8 mouse cellular contexts compared by ENCODE assay signal in the genomic region with DNA sequence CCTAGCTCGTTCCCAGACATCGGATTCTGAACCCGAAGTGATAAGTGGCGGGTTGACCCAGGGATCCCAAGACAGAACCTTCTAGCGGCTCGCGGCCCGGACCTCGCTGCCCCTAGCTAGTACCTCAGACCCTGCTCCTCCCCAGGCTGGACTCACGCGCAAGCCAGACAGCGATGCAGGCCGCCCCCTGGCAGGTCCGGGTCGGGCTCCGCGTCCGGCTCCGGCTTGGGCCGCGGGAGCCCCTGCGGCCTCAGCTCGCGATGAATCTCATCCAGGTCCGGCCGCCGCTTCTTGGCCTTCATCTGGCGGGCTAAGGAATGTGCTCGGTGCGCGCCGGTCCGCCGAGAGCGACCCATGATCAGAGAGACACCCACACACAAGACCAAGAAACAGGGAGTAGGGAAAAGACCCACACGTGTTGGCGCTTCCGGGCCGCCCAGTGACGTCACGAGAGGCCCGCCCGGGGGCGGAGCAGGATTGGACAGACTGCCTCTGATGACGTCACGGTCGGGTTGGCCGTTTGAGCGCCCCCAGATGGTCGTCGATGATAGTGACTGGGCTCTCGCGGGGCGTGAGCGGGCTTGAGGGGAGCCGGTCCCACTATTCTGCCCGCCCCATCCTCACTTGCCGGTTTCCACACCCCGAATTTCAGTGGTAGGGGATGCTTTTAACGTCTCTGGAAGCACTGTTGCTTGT. TPM values are rescaled to one million over a fixed set of nuclear protein-coding genes. Genes with fewer than 3 reads are reported as not detected.
DNase-seq lines count a peak whose midpoint lies in the region; ATAC-seq and TF ChIP-seq lines count a peak whose summit lies in the region.

A gene (minus strand): TSS at position 445 of the 696 bp plus-strand sequence.

- H3K27ac ChIP-seq in bone marrow, adult 2 months (ENCODE audit: control insufficient read depth, insufficient read depth, low read depth, low read length, poor library complexity) = no peak within 1 kb of the TSS
- no peak within 1 kb of the TSS for H3K27ac ChIP-seq in embryonic facial prominence, embryonic 15.5 days (replicated peaks)
- H3K27ac ChIP-seq in kidney, embryonic 14.5 days (ENCODE audit: low read depth, low read length) = no peak within 1 kb of the TSS
- no peak within 1 kb of the TSS for H3K27ac ChIP-seq in limb, embryonic 15.5 days

- peak; percentile 77 for TF ChIP-seq CTCF in bone marrow, adult 2 months (IDR thresholded peaks at IDR 0.05; ENCODE audit: control insufficient read depth, insufficient read depth, low read length)

- ATAC-seq in embryonic facial prominence, embryonic 15.5 days (ENCODE audit: insufficient number of reproducible peaks, low FRiP score, low TSS enrichment, low read depth) = peak; percentile 79; the same call in 1 of the 2 replicates
- ATAC-seq in kidney, embryonic 14.5 days (ENCODE audit: low FRiP score, low TSS enrichment) = peak; percentile 74
- peak; percentile 65 for ATAC-seq in limb, embryonic 15.5 days (ENCODE audit: insufficient number of reproducible peaks, low FRiP score, low TSS enrichment, low read depth)

- TF ChIP-seq POLR2A in bone marrow, adult 2 months (IDR thresholded peaks at IDR 0.05; ENCODE audit: borderline replicate concordance, control insufficient read depth, low read depth, low read length) = peak; percentile 62; the same call in 1 of the 2 replicates

- peak; percentile 92 for DNase-seq in 416B (ENCODE audit: low read depth)
- DNase-seq in heart, adult 9 months (ENCODE audit: low spot score in 2 of 2) = peak; percentile 92 to 94
- DNase-seq in monocyte, adult 2 months (ENCODE audit: low read depth in 1 of 2, low spot score in 2 of 2) = peak; percentile 85 to 94
- DNase-seq in spleen, postnatal 36 days (ENCODE audit: low spot score in 2 of 2) = peak; percentile 89 to 93

- peak within 1 kb of the TSS; percentile 73 for H3K9ac ChIP-seq in embryonic facial prominence, embryonic 15.5 days
- H3K9ac ChIP-seq in kidney, embryonic 14.5 days (ENCODE audit: low read depth, low read length) = peak within 1 kb of the TSS; percentile 84
- peak within 1 kb of the TSS; percentile 71 for H3K9ac ChIP-seq in limb, embryonic 15.5 days

- peaks cover 37% of the 10 kb centered on the region for H3K27me3 ChIP-seq in embryonic facial prominence, embryonic 15.5 days
- peaks cover 14% of the 10 kb centered on the region for H3K27me3 ChIP-seq in kidney, embryonic 14.5 days (ENCODE audit: control insufficient read depth, insufficient read depth, low read length)
- peaks cover 41% of the 10 kb centered on the region for H3K27me3 ChIP-seq in limb, embryonic 15.5 days

- no peaks in the 10 kb centered on the region for H3K9me3 ChIP-seq in embryonic facial prominence, embryonic 15.5 days (replicated peaks)
- H3K9me3 ChIP-seq in kidney, embryonic 14.5 days (ENCODE audit: control insufficient read depth, low read length) = no peaks in the 10 kb centered on the region
- no peaks in the 10 kb centered on the region for H3K9me3 ChIP-seq in limb, embryonic 15.5 days

- peak within 1 kb of the TSS; percentile 90 for H3K4me3 ChIP-seq in bone marrow, adult 2 months (replicated peaks; ENCODE audit: control insufficient read depth, low read depth, low read length)
- H3K4me3 ChIP-seq in embryonic facial prominence, embryonic 15.5 days (replicated peaks) = peak within 1 kb of the TSS; percentile 82
- H3K4me3 ChIP-seq in kidney, embryonic 14.5 days (ENCODE audit: low read length) = peak within 1 kb of the TSS; percentile 89
- peak within 1 kb of the TSS; percentile 88 for H3K4me3 ChIP-seq in limb, embryonic 15.5 days

- H3K4me1 ChIP-seq in bone marrow, adult 2 months (ENCODE audit: control insufficient read depth, insufficient read depth, low read length) = peaks cover 3% of the 10 kb centered on the region; the same call in 1 of the 2 replicates
- H3K4me1 ChIP-seq in embryonic facial prominence, embryonic 15.5 days = peaks cover 26% of the 10 kb centered on the region
- H3K4me1 ChIP-seq in kidney, embryonic 14.5 days (ENCODE audit: control insufficient read depth, insufficient read depth, low read length) = 0 out of 2 replicates have a peak, but pooled peaks cover 18% of the 10 kb centered on the region
- peaks cover 30% of the 10 kb centered on the region for H3K4me1 ChIP-seq in limb, embryonic 15.5 days

- H3K36me3 ChIP-seq in embryonic facial prominence, embryonic 15.5 days = no peaks in the 10 kb centered on the region
- H3K36me3 ChIP-seq in kidney, embryonic 14.5 days (ENCODE audit: control insufficient read depth, insufficient read depth, low read length) = 0 out of 2 replicates have a peak, but pooled peaks cover 2% of the 10 kb centered on the region
- no peaks in the 10 kb centered on the region for H3K36me3 ChIP-seq in limb, embryonic 15.5 days

- peak within 1 kb of the TSS; percentile 88 for H3K4me2 ChIP-seq in embryonic facial prominence, embryonic 15.5 days (replicated peaks)
- H3K4me2 ChIP-seq in kidney, embryonic 14.5 days (replicated peaks; ENCODE audit: low read depth, low read length) = peak within 1 kb of the TSS; percentile 91
- H3K4me2 ChIP-seq in limb, embryonic 15.5 days = peak within 1 kb of the TSS; percentile 89

- under 1% methylated on average over 60 of the region's 60 CpGs for WGBS in bone marrow, adult 2 months
- under 1% methylated on average over 60 of the region's 60 CpGs for WGBS in embryonic facial prominence, embryonic 15.5 days
- under 1% methylated on average over 59 of the region's 60 CpGs for WGBS in kidney, embryonic 14.5 days
- under 1% methylated on average over 60 of the region's 60 CpGs for WGBS in limb, embryonic 15.5 days

RNA-seq across cellular contexts. Expression of the gene that starts here (rescaled TPM):
- 2.6 and 8.0 TPM in 2 replicates for polyA plus RNA-seq in bone marrow, adult 2 months (2011; ENCODE audit: insufficient read depth, insufficient read length, low replicate concordance, missing spikeins)
- 16.8 and 17.2 TPM in 2 replicates for polyA plus RNA-seq in embryonic facial prominence, embryonic 15.5 days (2015; fragmentation: Nextera tagmentation; extraction: Ambion mirVana)
- 17.5 and 18.9 TPM in 2 replicates for polyA plus RNA-seq in kidney, embryonic 14.5 days (2014; fragmentation: Nextera tagmentation; extraction: Ambion mirVana)
- 14.3 and 15.8 TPM in 2 replicates for polyA plus RNA-seq in limb, embryonic 15.5 days (2015; fragmentation: Nextera tagmentation; extraction: Ambion mirVana)
